Mouse (Mus musculus): ENCODE data around the gene Mapk3.

GRCm38 (mm10) chr7:126773351-126773750 lies 13.9 kb downstream of the Mapk3 start:
- TF ChIP-seq CTCF (IDR thresholded peaks at IDR 0.05; ENCODE audit: borderline replicate concordance, control insufficient read depth, extremely low read depth, insufficient read depth, low read length, poor library complexity) (no peak), POLR2A (IDR thresholded peaks at IDR 0.05; ENCODE audit: control insufficient read depth, extremely low read depth, insufficient read depth, low read length, poor library complexity) (no peak)
